Mouse (Mus musculus) granulocyte monocyte progenitor cell, adult 5-6 weeks (primary cell): ENCODE results near the gene Nln. TPM values are rescaled to one million over a fixed set of nuclear protein-coding genes. Genes with fewer than 3 reads are reported as not detected.

ENCODE experiments used
- ATAC-seq: replicated peaks from 2 replicates; pipeline ENCODE4 v1.8.0; 2016; ENCODE audit warnings: mild to moderate bottlenecking, moderate TSS enrichment, inconsistent platforms; ENCODE audit not compliant: poor library complexity, severe bottlenecking
- total RNA-seq, 2 experiments: library from RNA; stranded (forward) in 1 of 2; stranded (reverse) in 1 of 2; fragments of 200-712, 200-1000 nt in 1 of 2; fragments of >200 nt in 1 of 2; fragmentation: Nextera tagmentation in 1 of 2; gene quantifications; 2 replicates each; pipeline ENCODE4 v1.2.3; 2014 to 2017

Nln gene
- total RNA-seq (2014; fragmentation: Nextera tagmentation) (27.8 and 45.8 TPM in 2 replicates), total RNA-seq (2017) (33.5 and 36.5 TPM in 2 replicates)

DNA sequence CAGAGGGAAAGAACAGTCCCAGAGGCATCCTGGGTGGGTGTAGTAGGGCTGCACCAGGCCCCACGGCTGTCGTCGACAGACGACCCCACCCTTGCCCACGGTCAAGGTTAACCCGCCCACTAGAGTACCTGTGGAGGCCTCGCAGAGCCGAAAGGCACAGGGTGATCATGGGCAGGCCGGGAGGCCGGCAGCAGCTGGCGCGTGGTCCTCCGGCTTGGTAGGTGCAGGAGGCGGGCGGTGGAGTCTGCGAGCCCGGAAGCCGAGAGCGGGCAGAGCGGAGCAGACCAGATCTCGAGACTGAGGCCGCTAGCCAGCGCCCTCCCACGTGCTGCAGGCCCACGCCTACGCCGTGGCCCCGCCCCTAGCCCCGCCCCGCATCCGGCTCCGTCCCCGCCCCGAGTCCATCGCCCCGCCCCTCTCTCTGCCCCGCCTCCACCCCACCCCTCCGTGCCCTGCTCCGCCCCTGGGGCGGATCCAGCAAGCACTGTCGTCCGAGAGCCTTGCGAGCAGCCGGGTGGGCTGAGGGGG, at the start of gene Nln, which contains the start of gene Sgtb:
Gene Nln, minus strand, starts transcription at position 327 of the 528 bp plus-strand sequence.
Gene Sgtb, plus strand, starts transcription at position 454 of the 528 bp plus-strand sequence.
- peak; percentile 86 for ATAC-seq

DNA sequence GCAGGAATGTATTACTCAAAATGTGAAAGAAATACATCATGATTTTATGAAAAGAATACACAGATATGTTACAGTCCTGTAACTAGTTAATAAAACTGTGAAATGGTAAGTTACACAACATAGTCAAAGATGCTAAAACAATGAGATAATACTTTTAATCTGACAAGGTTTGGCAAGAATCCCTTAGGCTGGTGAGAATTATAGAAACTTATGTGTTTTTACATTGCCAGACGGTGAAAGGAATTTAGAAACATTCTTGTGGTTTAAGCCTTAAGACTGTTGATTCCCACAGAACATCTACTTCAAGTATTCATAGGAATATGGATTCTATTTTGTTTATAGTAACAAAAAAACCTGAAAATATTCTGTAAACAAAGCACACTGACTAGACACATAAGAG, 46.3 kb upstream of the Nln start:
- ATAC-seq, result no peak

DNA sequence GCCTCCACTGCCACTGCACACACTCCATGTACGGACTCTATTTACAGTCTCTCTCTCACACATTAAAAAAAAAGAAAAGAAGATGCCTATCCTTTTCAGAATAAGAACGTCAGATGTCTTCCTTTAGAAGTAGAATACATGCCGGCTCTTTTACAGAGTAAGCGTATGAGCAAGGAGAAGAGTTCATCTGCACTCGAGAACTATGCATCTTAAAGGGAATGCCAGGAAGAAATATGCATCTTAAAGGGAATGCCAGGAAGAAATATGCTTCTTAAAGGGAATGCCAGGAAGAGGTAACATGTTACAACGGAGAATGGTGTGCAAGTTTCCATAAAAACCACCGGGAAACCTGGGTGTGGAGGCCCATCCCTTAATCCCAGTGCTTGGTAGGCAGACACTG, 45.7 kb upstream of the Nln start:
- ATAC-seq, result no peak

DNA sequence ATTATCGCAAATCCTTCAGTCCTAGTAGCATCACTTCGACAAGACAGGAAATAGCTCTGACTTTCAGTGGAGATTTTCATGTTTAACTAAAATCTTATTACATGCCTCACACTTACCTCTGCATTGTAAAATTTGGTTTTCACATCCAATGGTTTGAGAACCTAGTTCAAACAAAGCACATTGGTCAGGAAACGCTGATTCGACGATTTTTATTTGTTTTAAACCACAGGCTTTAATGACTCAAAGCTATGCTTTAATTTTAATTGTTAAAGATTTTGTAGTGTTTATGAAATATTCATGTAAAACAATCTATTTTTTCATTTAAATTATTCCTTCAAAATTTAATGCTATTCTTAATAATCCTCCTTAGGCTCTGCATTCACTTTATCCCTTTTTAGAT, 44.8 kb upstream of the Nln start:
- ATAC-seq, result no peak

DNA sequence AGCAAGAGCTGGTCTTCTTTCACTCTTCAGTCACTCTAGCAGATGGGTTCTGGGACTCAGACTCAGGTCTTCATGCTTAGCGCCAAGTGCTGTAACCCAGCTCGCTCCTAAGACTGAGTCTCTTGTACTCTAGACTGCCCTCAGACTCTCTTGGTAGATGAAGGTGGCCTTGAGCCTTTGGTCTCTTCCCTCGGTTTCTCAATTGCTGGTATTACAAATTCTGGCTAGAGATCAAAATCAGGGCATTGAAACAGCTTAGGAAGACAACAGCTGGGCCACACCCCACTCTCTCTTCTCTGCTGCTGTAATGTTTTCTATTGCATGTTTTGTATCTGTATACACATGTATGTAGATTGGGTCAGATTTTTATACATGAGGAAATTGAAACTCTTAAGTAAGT, 36.2 kb upstream of the Nln start:
- no peak for ATAC-seq

DNA sequence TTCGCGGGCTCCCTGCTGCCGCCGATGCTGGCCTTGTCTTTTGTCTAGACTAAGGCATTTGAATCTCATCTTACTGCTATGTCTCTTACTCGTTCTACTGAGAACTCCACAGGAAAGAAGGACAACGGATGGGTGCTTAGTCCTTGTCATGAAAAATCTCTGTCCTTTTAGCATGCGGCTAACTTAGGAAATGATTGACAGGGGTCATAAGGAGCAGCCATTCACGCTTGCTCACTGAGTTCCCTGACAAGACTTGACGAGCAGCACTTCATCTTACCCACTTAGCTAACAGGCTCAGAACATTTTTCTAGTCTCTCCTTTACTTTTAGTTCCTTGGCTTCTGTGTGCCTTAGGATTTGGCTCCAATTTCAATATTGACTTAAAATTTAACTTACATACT, 35.5 kb upstream of the Nln start:
- ATAC-seq, result no peak

DNA sequence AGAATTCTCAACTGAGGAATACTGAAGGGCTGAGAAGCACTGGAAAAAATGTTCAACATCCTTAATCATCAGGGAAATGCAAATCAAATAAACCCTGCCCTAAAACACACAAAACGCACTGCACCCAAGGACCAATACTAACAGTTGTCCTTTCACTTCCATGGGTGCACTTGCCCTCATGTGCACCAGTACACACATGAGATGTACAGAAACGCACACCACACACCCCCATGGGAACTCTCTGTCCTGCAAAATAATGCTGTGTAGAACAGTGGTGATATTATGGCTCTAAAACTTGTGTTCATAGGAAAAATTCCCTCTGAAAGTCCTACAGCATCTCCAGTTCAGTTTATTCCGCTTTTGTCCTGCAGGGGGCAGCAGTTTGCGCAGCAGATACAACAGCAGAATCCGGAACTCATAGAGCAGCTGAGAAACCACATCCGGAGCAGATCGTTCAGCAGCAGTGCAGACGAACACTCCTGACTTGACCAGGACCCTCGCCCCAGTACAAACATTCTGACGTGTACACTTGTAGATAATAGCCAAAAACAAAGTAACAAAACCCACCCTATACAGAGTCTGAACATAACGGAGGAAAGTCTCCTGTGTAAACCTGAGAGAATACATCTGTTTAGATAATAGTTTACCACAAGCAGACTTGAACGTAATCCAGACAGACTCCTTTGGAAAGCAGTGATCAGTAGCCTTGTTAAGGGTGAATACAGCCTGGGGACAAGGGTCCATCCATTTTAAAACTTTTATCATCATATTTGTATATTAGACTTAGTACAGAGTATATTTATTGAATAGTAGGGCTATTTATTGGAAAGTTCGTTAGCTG, 30.2 kb upstream of the Nln start:
- peak; percentile 100 for ATAC-seq

DNA sequence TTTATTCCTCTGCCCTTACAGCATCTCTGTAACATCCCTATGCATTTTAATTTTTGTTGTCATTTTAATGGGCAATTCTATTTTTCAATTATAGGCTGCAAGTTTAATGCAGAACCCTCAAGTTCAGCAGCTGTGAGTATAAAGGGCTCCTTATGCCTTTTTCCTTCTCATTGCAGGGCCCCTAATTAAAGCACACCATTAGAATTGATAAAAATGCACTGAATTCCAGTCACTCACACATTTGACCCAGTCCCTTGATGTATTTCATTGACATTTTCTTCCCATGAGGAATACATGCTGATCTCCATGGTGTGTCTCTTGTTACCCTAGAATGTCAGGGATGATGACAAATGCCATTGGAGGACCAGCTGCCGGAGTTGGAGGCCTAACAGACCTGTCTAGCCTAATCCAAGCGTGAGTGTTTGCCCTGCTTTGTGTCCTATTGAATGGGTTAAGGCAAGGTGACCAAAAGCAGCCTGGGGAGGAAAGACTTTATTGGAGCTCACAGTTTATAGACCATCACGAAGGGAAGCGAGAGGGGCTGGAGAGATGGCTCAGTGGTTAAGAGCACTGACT, 25.2 kb upstream of the Nln start:
- no peak for ATAC-seq

DNA sequence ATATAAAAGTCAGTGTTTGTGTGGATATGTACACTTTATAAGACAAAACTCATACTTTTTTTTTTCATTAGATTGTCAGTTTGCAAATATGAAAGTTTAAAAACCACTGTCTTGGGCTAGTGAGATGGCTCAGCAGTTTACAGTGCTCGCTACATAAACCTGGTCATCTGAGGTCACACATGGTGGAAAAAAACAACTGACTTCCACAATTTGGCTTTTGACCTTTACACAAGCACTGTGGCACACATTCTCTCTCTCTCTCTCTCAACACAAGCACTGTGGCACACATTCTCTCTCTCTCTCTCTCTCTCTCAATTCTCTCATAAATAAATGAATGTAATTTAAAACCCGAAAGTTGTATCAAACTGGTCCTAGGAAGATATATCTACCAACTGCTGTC, 23.1 kb upstream of the Nln start:
- no peak for ATAC-seq

DNA sequence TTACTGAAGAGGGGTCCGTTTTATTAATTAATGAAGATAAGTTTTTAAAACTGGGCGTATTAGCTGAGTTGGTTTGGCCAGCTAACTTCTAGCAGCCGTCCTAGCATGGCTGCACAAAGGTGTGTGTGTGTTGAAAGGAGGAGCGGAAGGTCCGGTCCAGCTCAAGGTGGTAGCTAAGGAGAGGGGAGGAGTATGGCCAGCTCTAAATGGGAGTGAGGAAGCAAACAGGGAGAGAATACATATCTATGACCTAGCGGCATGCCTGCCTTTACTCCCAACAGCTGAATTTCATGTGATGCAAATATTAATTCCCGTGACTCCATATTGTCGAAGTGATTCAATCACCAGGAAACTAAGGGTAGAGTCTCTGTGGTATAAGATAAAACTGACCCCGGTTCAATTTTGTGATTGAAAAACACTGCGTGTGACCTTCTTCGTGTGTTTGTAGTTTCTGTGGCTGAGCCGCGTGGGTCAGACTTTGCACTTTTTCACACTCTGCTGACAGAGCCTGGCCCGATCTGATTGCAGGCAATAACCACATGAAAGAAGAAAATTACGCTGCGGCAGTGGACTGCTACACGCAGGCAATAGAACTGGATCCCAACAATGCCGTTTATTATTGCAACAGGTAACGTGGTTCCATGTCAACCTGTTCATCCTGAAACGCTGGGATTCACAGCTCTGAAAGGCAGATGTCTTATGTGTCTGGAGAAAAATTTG, 14.4 kb upstream of the Nln start:
- ATAC-seq, result no peak

DNA sequence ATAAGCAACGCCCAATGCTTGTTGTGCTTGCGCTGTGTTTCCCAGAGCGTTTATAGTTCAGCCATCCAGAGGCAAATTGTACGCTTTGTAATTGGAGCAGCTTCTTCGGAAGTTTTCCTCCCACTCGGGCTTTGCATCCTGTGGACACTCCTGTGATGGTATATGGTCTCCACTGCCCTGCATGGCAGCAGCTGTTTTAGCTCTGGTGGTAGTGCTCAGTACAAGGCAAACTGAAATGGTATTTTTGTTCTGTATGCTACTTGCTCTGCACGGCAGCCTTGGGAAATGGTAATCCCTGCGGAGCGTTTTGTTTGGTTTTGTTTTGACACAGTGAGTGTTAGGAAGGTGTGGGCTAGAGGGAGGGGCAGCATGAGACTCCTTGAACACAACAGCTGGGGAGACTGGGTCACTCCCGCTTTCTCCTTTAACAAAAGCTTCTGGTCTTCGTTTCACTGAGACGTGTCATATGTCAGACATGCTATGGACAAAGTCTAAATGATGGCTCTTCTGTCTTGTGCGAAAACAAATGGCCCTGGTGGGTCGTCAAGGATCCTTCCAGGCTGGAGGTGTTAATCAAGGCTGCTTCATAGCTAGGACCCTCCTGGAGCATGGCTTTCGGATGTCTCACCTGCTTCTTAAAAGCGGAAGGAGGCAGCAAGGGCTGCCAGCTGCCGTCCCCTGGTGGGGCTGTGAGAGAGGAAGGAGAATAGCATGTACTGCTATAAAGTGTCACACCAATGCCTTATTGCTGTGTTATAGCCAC, 12.8 kb upstream of the Nln start:
- ATAC-seq, result no peak

DNA sequence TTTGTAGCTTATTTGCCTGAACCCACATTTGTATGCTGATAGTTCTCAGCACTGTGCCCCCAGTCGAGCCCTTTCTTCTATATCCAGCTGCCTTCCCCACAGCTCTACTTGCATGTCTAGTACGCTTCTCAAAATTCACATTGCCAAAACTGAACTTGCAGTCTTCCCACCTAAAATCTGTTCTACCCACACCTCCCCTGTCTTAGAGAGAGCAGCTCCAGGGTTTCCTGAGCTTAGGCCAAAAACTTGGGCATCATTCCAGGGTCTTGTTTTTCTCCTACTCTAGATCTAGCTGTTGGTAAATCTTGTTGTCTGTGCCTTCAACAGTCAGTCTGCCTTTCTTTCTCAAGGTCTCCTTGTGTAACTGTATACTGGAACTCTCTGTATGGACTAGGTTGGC, 5.4 kb upstream of the Nln start:
- no peak for ATAC-seq

DNA sequence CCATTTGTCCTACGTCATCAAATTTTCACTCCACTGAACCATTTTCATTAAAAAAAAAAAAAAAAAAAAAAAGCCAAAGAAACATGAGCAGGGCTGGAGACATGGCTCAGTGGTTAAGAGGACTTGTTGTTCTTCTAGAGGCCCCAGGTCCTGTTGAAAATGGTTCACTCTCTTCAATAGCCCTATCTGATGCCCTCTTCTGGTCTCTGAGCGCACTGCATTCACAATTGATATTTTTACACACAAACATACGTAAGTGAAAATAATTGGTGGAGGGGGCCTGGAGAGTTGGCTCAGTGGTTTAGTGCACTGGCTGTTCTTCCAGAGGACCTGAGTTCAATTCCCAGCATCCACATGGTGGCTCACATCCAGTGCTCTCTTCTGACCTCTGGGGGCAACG, 4.4 kb upstream of the Nln start:
- no peak for ATAC-seq

DNA sequence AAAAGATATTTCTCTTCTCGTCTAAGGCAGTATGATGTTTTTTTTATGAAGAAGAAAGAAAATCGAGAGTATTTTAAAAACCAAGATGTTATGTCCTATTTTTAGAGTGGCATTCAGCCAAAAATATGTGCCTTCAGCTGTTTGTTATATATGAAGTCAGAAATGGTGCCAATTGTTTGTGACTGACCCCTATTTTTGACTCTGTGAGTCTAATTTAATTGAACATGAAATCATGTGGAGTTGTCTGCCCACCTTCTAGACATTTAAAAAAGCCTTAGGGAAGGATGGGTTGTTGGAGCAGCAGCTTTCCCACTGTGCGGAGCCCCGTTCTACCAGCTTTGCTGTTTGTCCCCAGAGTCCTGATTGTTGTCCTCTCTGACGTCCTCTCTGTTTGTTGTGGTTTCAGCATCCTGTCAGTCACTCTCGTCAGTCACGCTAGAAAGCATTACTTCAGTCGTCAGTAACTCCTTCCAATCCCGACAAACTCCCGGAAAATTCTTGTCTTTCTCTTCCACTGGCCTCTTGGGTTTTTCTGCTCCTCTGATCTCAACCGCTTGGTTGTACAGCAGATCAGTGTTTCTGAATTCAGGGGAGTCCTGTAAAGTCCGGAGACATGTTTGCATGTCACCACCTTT, 3.0 kb upstream of the Nln start:
- no peak for ATAC-seq

DNA sequence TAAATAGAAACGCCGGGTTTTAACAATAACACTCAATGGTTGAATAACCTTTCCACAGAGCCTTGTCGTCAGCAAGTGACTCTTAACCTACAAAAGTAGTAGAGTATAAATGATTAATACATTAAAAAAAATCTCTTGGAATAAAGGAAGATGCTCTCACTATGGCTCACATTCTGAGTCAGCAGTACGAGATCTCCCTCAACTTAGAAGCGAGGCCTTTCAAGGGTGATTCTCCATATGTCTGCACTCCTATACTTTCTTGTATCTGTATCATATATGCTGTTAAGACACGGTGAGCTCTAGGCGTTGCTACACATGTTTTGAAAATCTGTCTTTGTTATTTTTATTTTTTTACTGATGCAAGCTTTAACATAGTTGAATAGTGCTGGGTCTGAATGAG, 1.1 kb upstream of the Nln start:
- no peak for ATAC-seq

DNA sequence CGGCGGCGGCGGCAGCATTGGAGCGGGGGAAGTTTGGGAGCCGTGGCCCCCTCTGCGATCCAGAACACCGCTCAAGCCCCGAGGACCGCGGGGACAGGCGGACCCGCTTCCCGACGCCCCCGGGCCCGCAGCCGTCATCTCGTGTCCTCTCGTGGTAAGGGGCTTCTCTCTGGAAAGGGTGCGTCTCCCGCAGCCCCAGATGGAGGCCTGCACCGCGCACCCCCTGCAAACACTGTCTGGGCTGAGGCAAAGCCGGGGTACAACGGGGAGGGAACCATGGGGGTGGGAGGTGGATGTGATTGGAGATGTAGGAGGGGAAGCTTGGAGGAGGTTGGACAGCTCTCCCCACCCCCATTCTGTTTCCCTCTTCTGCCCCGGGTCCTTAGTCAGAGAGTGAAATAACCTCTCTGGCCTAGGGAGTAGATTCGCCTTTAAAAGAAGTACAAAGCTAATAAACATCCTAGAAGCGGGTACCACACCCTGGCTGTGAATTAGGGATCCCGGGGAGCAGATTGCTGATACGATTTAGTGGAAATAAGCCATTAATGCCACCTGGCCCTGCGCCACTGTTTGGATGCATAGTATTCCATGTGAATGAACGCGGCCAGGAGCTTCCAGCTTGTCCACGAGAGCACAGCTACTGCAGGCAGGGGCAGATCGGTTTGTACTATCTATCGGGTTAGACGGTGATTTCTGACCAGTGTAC, 555 bp upstream of the Nln start:
- peak; percentile 39 for ATAC-seq

DNA sequence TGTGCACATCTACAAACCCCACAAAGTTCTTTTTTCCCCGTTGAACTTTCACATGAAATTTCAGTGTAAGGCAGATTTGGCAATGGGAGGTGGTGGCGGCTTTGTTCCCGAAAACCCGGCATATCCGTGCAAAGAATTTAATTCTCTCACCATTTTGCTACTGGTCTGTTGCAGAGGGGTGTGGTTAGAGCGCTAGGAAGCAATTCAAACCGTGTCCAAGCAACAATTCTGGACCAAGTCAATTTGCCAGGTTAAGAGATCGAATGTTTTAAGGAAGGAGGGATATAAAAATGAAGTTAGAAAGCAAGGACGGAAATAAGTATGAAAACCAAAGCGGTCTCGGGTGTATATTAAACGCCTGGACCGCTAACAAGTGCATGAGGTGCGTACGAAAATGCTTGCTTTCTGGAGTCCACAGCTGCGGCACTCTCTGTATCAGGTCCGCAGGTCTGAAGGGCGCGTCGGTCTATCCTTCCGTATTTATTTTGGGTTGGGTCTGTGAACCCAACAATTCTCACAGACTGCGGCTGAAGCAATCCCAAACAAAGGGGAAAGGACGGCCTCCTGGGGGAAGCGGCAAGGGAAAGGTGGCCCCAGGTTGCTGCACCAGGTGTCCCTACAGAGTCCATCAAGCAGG, 645 bp downstream of the Nln start:
- ATAC-seq, result peak; percentile 43

DNA sequence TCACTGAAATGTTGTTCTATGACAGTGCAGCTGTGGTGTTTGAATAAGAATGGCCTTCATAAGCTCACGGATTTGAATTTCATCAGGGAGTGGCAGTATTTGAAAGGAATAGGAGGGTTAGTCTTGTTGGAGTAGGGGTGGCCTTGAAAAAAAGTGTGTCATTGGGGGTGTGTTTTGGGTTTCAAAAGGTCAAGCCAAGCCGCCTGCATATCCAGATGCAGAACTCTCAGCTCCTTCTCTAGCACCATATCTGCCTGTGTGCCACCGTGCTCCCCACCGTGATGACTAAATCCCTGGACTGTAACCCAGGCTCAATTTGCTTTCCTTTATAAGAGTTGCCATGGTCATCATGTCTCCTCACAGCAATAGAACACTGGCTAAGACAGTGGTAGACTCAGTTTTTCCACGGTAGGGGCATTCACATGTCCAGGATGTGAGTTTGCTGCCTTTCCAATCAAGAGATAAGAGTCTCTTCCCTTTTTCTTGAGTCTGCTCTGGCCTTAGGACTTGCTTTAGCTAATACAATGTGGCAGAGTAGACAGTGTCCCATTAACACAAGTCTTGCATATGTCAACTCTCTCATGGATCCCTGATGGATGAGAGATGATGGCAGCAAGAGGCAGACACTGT, 7.7 kb downstream of the Nln start:
- ATAC-seq, result no peak
